Mouse (Mus musculus): ENCODE data around the gene Cnot8.

The Cnot8 gene

GRCm38 (mm10) chr11:58104351-58104791 lies 418 bp downstream of the Cnot8 start:
- no peak for DNase-seq (ENCODE audit: low read depth)

- no peak for DNase-seq (ENCODE audit: low read depth)
Measured at GRCm38 (mm10) chr11:58107009-58107408, 3.1 kb downstream of the Cnot8 start.

DNA sequence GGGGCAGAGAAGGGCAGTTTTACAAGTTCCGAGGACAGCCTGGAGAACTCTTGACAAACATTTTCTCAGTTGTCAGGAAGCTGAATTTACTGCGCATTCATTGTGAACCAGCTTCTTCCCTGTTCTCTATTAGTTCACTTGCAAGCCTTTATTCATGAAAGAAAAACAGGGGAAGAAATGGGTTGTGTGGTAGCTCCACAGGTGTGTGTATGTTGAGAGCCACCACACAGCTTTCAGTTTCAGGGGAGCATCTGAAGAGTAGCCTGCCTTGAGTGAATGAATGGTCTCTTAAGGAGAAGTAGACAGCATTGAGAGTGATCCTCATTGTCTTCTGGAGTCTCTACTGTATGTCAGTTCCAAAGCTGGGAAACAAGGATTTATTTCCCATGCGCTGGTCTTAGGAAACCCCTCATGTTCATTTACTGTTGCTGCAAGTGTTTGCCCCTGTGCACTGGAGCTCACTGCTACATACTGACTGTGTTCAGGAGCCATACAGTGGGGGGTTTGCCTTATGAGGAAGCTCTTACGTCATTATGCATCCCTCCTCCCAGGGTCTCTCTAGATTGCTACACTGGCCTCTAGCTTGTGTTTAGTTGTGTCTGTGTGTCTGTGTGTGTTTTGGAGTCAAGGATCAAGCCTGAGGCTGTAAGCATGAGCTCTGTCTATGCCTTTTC lies 3.8 kb downstream of the Cnot8 start:
- DNase-seq (ENCODE audit: low read depth): no peak

DNA sequence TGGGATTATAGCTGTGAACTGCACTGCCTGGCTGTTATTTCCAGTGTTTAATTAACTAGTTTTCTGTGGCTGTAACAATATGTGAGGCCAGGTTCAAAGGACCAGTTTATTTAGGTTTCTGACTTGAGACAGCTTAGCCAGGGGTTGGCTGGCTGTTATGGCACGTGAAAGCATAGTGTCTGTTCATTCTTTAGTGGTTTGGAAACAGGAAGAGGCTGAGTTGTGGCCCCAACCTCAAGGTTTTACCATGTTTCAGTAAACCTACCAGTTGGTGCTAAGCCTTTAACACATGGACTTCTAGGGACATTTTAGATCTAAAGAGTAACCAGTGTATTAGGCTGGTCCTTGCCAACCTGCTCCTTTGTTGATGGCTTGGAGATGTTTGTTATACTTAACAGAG lies 12.6 kb downstream of the Cnot8 start:
- no peak for DNase-seq (ENCODE audit: low read depth)

DNA sequence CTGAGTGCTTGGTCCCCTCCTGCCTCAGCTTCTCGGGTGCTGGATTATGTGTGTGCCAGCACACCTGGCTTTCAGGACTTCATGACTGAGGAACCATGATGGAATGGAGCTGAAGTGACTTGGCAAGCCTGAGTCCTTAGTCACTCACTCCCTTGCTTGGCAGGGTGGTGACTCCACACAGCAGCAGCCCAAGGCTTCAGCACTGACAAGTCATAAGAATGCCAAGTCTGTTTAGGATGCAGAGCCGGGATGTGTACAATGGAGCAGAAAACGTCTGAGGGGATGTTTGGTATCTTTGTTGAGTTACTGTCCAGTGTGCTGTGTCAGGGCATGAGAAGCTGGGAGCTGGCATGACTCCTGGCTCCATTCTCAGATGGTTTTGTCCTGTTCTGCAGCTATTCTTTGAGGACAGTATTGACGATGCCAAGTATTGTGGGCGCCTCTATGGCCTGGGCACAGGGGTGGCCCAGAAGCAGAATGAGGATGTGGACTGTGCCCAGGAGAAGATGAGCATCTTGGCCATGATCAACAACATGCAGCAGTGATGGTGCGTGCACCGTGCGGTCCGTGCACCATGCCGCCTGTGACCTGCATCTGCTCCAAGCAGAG lies 13.2 kb downstream of the Cnot8 start:
- no peak for DNase-seq (ENCODE audit: low read depth)

GRCm38 (mm10) chr11:58120655-58121054 lies 16.7 kb downstream of the Cnot8 start:
- DNase-seq (ENCODE audit: low read depth): no peak

DNA sequence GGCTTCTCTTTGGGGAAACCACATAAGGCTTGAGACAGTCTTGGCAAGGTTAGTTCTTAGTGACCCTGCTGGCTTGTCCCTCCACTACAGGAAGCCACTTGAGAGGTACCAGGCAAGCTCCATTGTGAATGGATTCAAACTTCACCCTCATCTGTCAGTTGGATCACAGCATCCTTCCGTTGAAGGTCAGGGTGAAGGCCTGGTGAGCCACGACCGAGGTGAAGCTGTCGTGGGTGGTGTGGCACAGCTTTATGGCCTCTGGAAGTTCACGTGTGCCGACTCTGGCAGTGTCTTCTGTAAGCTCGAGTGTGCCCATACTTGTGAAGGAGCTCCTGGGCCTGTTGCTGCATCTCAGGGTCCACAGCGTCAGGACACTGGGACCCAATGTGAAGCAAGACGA lies 17.4 kb downstream of the Cnot8 start:
- no peak for DNase-seq (ENCODE audit: low read depth)

- no peak for DNase-seq (ENCODE audit: low read depth)
Measured at GRCm38 (mm10) chr11:58123711-58124110, 19.8 kb downstream of the Cnot8 start.

GRCm38 (mm10) chr11:58125021-58125420 lies 21.1 kb downstream of the Cnot8 start:
- no peak for DNase-seq (ENCODE audit: low read depth)

GRCm38 (mm10) chr11:58126397-58127160 lies 22.6 kb downstream of the Cnot8 start:
- no peak for DNase-seq (ENCODE audit: low read depth)

GRCm38 (mm10) chr11:58127544-58127943 lies 23.6 kb downstream of the Cnot8 start:
- no peak for DNase-seq (ENCODE audit: low read depth)

- no peak for DNase-seq (ENCODE audit: low read depth)
Measured at GRCm38 (mm10) chr11:58129302-58129843, 25.4 kb downstream of the Cnot8 start.

- peak; percentile 72 for DNase-seq (ENCODE audit: low read depth)
Measured at GRCm38 (mm10) chr11:58132026-58132425, 28.1 kb downstream of the Cnot8 start.

DNA sequence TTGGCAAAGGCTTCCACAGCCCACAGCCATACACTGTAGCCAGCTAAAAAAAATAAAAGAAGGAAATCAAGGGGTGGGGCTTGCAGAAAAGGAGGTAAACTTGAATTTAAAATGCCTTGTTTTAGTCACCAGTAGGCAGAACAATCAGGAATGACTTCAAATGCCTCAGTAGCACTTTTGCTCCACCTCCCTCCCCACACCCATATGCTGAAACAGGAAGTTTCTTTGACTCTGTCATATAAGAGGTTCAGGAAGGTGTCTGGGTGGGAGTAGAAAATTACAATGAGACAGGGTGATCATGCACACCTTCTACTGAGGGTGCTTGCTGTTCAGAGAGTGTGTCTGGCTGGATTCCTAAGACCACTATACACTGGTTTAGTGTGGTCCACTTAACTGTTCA lies 30.9 kb downstream of the Cnot8 start:
- peak; percentile 62 for DNase-seq (ENCODE audit: low read depth)

- DNase-seq (ENCODE audit: low read depth): no peak
Measured at GRCm38 (mm10) chr11:58135296-58135695, 31.3 kb downstream of the Cnot8 start.

- no peak for DNase-seq (ENCODE audit: low read depth)
Measured at GRCm38 (mm10) chr11:58136677-58137076, 32.7 kb downstream of the Cnot8 start.

- DNase-seq (ENCODE audit: low read depth): peak; percentile 44
Measured at GRCm38 (mm10) chr11:58138821-58139220, 34.9 kb downstream of the Cnot8 start.

- DNase-seq (ENCODE audit: low read depth): peak; percentile 68
Measured at GRCm38 (mm10) chr11:58139466-58139865, 35.5 kb downstream of the Cnot8 start.

DNA sequence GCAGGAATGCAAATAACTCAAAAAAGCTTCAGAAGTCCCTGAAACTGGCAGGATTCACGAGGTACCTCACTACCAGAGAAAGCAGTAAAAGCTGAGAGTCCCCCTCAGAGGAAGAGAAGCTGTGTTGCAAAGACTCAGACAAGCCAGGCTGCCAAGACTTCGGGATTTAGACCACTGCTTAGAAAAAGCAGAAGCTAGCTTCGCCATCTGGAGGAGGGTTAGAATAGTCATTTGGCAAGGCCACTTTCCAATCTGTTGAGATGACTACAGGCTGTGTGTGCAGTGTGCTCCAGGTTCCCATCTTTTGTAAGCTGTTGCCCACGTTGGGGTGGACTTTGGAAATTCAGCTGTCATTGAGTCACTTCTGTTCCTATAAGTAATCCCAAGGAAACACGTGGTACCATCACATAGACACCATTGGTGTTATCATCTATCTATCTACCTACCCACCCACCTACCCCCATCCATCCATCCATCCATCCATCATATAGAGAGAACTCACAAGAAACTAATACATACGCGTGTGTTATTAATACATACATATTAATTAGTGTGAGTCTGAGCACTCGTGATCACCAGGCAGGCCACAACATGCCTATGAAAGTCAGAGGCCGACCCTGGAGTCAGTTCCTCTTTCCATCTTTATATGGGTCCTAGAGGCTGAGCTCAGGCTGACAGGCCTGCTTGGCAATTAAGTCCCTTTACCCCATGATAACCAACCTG lies 39.9 kb downstream of the Cnot8 start:
- no peak for DNase-seq (ENCODE audit: low read depth)

- DNase-seq (ENCODE audit: low read depth): no peak
Measured at GRCm38 (mm10) chr11:58146241-58146640, 42.3 kb downstream of the Cnot8 start.

- DNase-seq (ENCODE audit: low read depth): no peak
Measured at GRCm38 (mm10) chr11:58155458-58155857, 51.5 kb downstream of the Cnot8 start.

GRCm38 (mm10) chr11:58156871-58157270 lies 52.9 kb downstream of the Cnot8 start:
- no peak for DNase-seq (ENCODE audit: low read depth)
